Mouse (Mus musculus): ENCODE data around the gene Unc5c.

GRCm38 (mm10) chr3:141595073-141595472, 130.1 kb downstream of the Unc5c start:
- TF ChIP-seq POLR2A (IDR thresholded peaks at IDR 0.05; ENCODE audit: borderline replicate concordance, low read depth, low read length): no peak
- TF ChIP-seq CTCF (IDR thresholded peaks at IDR 0.05; ENCODE audit: low read depth, low read length): no peak

All from bone marrow macrophage, adult 2 months (primary cell).